Comparison of ENCODE assay signal across 9 mouse cellular contexts in the genomic region with DNA sequence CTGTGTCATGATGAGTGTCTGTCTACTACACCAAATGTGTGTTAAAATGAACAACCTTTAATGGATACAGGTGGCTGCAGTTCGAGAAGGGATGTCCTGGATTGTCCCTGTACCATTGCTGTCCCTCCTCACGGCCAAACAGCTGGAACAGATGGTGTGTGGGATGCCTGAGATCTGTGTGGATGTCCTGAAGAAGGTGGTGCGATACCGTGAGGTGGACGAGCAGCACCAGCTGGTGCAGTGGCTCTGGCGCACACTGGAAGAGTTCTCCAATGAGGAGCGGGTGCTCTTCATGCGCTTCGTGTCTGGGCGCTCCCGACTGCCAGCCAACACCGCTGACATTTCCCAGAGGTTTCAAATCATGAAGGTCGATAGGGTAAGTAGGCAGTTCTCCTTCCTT. TPM values are rescaled to one million over a fixed set of nuclear protein-coding genes. Genes with fewer than 3 reads are reported as not detected.
DNase-seq lines count a peak whose midpoint lies in the region; ATAC-seq and TF ChIP-seq lines count a peak whose summit lies in the region.
"Had no signal": no experiment of that assay in that cellular context is flagged by ENCODE, and none has a peak within 500 bp of the region (broad histone marks: within the 10 kb centered on the region; RNA-seq: fewer than 3 reads in every experiment).

No protein-coding gene starts in this region.

- 88% methylated on average over 13 of the region's 13 CpGs for WGBS in intestine, postnatal 0 days

- H3K36me3 ChIP-seq in erythroblast, embryonic 14.5 days (ENCODE audit: control insufficient read depth): peaks cover 99% of the 10 kb centered on the region
- peaks cover 67% of the 10 kb centered on the region for H3K36me3 ChIP-seq in intestine, postnatal 0 days (ENCODE audit: control insufficient read depth, insufficient read depth)

- no peaks in the 10 kb centered on the region for H3K9me3 ChIP-seq in erythroblast, embryonic 14.5 days (ENCODE audit: control insufficient read depth, low read length)
- no peaks in the 10 kb centered on the region for H3K9me3 ChIP-seq in intestine, postnatal 0 days (ENCODE audit: control insufficient read depth)
- H3K9me3 ChIP-seq: embryonic facial prominence, embryonic 12.5 days had no signal

- intact Hi-C loops in left cerebral cortex, adult 2 months (cut with DNase I): no loop called here
- intact Hi-C loops in left cerebral cortex, postnatal 25 days (cut with DNase I): no loop called here

- H3K4me2 ChIP-seq in intestine, postnatal 0 days (replicated peaks; ENCODE audit: low read depth): no peak overlapping the region
- H3K4me2 ChIP-seq: embryonic facial prominence, embryonic 12.5 days had no signal

- no peak for TF ChIP-seq CTCF in left cerebral cortex, adult 2 months (IDR thresholded peaks at IDR 0.05)
- no peak for TF ChIP-seq CTCF in intestine, postnatal 0 days (IDR thresholded peaks at IDR 0.05; ENCODE audit: low read depth)

- peaks cover 74% of the 10 kb centered on the region for H3K4me1 ChIP-seq in erythroblast, embryonic 14.5 days (ENCODE audit: control insufficient read depth)
- no peaks in the 10 kb centered on the region for H3K4me1 ChIP-seq in intestine, postnatal 0 days (replicated peaks; ENCODE audit: control insufficient read depth, insufficient read depth, low read length)
- H3K4me1 ChIP-seq: embryonic facial prominence, embryonic 12.5 days had no signal

- peak overlapping the region; percentile 82 for H3K27ac ChIP-seq in left cerebral cortex, adult 2 months
- H3K27ac ChIP-seq in intestine, postnatal 0 days (ENCODE audit: low read depth, low read length): no peak overlapping the region

- DNase-seq in left cerebral cortex, adult 2 months (ENCODE audit: extremely low spot score in 1 of 2, low spot score in 2 of 2): peak in 1 of 2 experiments; percentile 64
- no peak for DNase-seq in left cerebral cortex, adult 11 months (ENCODE audit: low spot score)
- peak; percentile 57 to 89 for DNase-seq in left cerebral cortex, postnatal 25 days (ENCODE audit: low spot score in 2 of 2)
- peak; percentile 46 to 67 for DNase-seq in right cerebral cortex, postnatal 10 days (ENCODE audit: low spot score in 2 of 2)
- DNase-seq in thymus, adult 18-20 months: no peak
- DNase-seq: kidney, adult 11 months had no signal

- H3K27me3 ChIP-seq in erythroblast, embryonic 14.5 days (ENCODE audit: control insufficient read depth): no peaks in the 10 kb centered on the region
- H3K27me3 ChIP-seq in intestine, postnatal 0 days (replicated peaks; ENCODE audit: control insufficient read depth, insufficient read depth, low read length): no peaks in the 10 kb centered on the region
- H3K27me3 ChIP-seq: embryonic facial prominence, embryonic 12.5 days had no signal

- ATAC-seq in intestine, postnatal 0 days: no peak

- no peak overlapping the region for H3K9ac ChIP-seq in intestine, postnatal 0 days (ENCODE audit: low read depth, low read length)
- H3K9ac ChIP-seq: embryonic facial prominence, embryonic 12.5 days had no signal

- H3K4me3 ChIP-seq in left cerebral cortex, adult 2 months: no peak overlapping the region
- peak overlapping the region; percentile 0 for H3K4me3 ChIP-seq in erythroblast, embryonic 14.5 days (replicated peaks)
- H3K4me3 ChIP-seq in intestine, postnatal 0 days (ENCODE audit: low read depth, low read length): no peak overlapping the region
- H3K4me3 ChIP-seq: embryonic facial prominence, embryonic 12.5 days had no signal

RNA-seq across cellular contexts. Expression of a gene that starts 9.9 kb away (rescaled TPM):
- total RNA-seq in left cerebral cortex, adult 2 months (2021): under 1 TPM; 0.28 to 0.38 TPM
- polyA plus RNA-seq in erythroblast, embryonic 14.5 days (2012): 0.01 and 0.02 TPM in 2 replicates
- total RNA-seq in left cerebral cortex, postnatal 25 days (2021): under 1 TPM; 0.34 TPM
- polyA plus RNA-seq in intestine, postnatal 0 days (2015; fragmentation: Nextera tagmentation; extraction: Ambion mirVana): 12.9 and 15.4 TPM in 2 replicates

Comparison
In these comparisons a context has a peak if more than half of its experiments do, and no peak if none do; other contexts are left out.
1. DNase-seq: peak in left cerebral cortex, postnatal 25 days (2 of 2) and right cerebral cortex, postnatal 10 days (2 of 2); none in left cerebral cortex, adult 11 months (single experiment) and thymus, adult 18-20 months (0 of 2).